Mouse (Mus musculus) cerebellum, adult 2 months (tissue): ENCODE measurements around the gene Catsperg2. TPM values are rescaled to one million over a fixed set of nuclear protein-coding genes. Genes with fewer than 3 reads are reported as not detected.
"Not testable (repeated sequence)": the region's sequence is repeated elsewhere in the genome, so short reads cannot be mapped to it uniquely, and the experiment has no call there.

Source experiments
- DNase-seq, 2 experiments: peaks; one replicate each; pipeline ENCODE4 v3.0.0; 2021
- H3K27ac ChIP-seq: fragments of 200-500 bp; 2 replicates; pipeline ENCODE4 v1.5.1; 2012; ENCODE audit warnings: low read length, control low read depth, inconsistent platforms; ENCODE audit not compliant: insufficient read depth
- H3K27me3 ChIP-seq: fragments of 200-500 bp; 2 replicates; pipeline ENCODE4 v1.6.1; 2012; ENCODE audit warnings: inconsistent platforms, mild to moderate bottlenecking, low read length, moderate library complexity; ENCODE audit not compliant: control insufficient read depth, insufficient read depth
- H3K4me1 ChIP-seq: fragments of 200-500 bp; 2 replicates; pipeline ENCODE4 v1.6.1; 2011; ENCODE audit warnings: low read length; ENCODE audit not compliant: control insufficient read depth, insufficient read depth
- H3K4me3 ChIP-seq: fragments of 200-500 bp; replicated peaks from 2 replicates; pipeline ENCODE3; 2011; ENCODE audit warnings: mild to moderate bottlenecking, low read depth, low read length, control low read depth; ENCODE audit not compliant: insufficient read depth
- CTCF ChIP-seq: fragments of 200-500 bp; IDR thresholded peaks from 2 replicates; pipeline ENCODE4 v1.5.1; 2011; ENCODE audit warnings: low read depth, mild to moderate bottlenecking, control low read depth, low read length, moderate library complexity, borderline replicate concordance; ENCODE audit not compliant: insufficient read depth
- POLR2A ChIP-seq: fragments of 200-500 bp; IDR thresholded peaks from 2 replicates; pipeline ENCODE4 v1.6.1; 2011; ENCODE audit warnings: low read length, control low read depth, borderline replicate concordance; ENCODE audit not compliant: insufficient read depth
- WGBS: fragments of 180-500 bp; shearing (Covaris S2); methylation state at CpG from one replicate; pipeline ENCODE4 v1.1.7; 2018; 5-methylcytosine and 5-hydroxymethylcytosine counted together
- polyA plus RNA-seq: library from polyadenylated mRNA; depleted of rRNA; stranded (reverse); fragments of >200 nt; gene quantifications from 2 replicates; pipeline ENCODE4 v1.2.3, GENCODE M21; 2012; rRNA removed

Gene Catsperg2
- polyA plus RNA-seq, result not detected in 2 replicates

DNA sequence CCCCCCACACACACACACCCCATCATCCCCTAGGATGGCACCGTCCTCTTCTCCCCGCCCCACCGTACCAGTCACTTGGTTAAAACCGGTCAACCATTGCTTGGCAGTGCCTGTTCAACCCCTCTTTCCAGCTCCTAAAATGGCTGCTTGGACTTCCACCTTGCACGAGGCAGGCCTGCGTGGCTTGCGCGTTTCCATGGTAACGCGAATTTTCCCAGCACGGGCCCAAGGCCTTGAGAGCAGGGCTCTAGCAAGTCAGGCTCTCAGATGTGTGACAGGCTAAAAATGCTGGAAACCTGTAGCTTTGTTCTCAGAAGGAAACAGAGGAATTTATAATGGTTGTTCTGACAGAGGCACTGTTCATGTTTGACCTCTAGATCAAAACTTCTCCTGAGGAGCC is at the start of gene Catsperg2:
Catsperg2 (minus strand) TSS at position 173 of the 400 bp plus-strand sequence.
- not testable (repeated sequence) for DNase-seq, H3K27me3 ChIP-seq, H3K4me1 ChIP-seq, H3K27ac ChIP-seq, H3K4me3 ChIP-seq
- 60% methylated on average over 11 of the region's 11 CpGs for WGBS

DNA sequence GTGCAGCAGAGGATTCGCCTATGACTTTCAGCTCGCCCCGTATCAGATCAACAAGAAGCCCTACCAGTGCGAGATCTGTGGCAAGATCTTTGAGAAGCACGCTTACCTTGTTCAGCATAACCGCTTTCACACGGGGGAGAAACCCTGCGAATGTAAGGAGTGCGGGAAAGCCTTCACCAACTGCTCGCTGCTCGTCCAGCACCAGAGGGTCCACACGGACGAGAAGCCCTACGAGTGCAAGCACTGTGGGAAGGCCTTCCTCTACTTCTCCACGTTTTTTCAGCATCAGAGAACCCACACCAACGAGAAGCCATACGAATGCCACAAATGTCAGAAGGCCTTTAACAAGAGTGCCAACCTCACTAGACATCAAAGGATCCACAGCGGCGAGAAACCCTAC is 49.7 kb upstream of the Catsperg2 start:
- no peak for TF ChIP-seq POLR2A
- TF ChIP-seq CTCF, result no peak
- WGBS, result 96% methylated on average over 19 of the region's 19 CpGs

DNA sequence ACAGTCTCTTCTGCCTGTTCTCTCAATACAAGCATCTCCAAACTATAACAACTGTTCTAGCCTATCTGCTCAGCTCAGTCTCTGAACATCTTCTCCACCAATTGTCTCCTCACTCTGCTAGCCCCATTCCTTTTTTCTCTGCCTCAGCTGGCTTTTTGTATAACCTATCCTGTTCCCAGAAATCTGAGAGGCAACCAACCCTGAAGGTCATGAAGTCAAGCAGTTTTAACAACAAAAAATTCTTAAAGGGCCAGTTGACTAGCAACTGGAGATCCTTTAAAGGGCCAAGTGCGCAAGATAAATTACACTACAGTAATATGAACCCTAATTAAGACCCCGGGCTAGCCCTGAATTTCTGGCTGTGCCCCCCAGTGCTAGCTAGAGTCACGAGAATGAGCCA is 47.5 kb upstream of the Catsperg2 start:
- WGBS, result 85% methylated on average over 3 of the region's 3 CpGs
- Histone ChIP-seq H3K27ac (no peak overlapping the region), H3K4me1 (no peaks in the 10 kb centered on the region), H3K27me3 (no peaks in the 10 kb centered on the region), H3K4me3 (no peak overlapping the region)
- TF ChIP-seq CTCF (no peak), POLR2A (no peak)
- DNase-seq, result no peak

More for the DNA sequence above, 49.7 kb upstream of the Catsperg2 start:
- H3K27me3 ChIP-seq, result no peaks in the 10 kb centered on the region
- no peak overlapping the region for H3K4me3 ChIP-seq
- H3K27ac ChIP-seq, result no peak overlapping the region
- DNase-seq, result no peak
- no peaks in the 10 kb centered on the region for H3K4me1 ChIP-seq

DNA sequence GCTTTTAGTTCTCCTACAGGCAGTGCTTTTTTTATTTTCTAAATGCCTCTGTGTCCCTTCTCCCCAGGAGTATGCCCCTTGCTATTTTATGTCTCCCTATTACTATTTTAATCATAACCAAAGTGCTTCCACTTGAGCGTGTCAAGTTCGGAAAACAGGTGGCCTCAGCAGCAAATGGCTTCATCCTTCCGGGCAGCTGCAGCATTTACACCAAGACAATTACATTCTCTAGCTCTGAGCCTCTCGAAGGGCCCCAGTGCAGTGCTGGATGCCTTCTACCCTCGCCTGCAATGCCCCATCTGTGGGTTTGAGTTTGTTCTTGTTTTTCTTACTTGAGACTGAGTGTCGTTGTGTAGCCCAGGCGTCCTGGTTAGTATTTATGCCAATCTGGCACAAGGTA is 46.7 kb upstream of the Catsperg2 start:
- H3K4me1 ChIP-seq, result no peaks in the 10 kb centered on the region
- H3K27me3 ChIP-seq, result no peaks in the 10 kb centered on the region
- 90% methylated on average over 7 of the region's 7 CpGs for WGBS
- DNase-seq, result no peak
- no peak overlapping the region for H3K4me3 ChIP-seq
- TF ChIP-seq POLR2A (no peak), CTCF (no peak)
- H3K27ac ChIP-seq, result no peak overlapping the region

DNA sequence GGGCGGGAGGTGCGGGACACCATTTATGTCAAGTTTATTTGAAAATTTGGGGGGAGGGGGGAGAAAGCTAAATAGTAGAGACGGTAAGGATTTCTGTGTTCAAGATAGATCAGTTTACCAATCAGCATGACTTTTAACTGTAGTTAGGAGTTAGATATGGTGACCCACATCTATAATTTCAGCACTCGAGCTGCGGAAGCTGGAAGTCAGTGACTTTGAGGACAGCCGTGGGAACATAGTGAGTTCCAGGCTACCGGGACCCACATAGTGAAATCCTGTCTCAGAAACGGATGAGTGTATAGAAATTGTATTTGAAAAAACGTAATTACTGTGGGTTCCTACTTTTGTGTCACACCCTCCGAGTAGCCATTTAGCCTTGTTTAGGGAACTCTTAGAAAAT is 42.1 kb upstream of the Catsperg2 start:
- no peak for TF ChIP-seq CTCF
- no peak for TF ChIP-seq POLR2A
- no peak for DNase-seq
- Histone ChIP-seq H3K4me3 (peak overlapping the region; percentile 70), H3K4me1 (peaks cover 4% of the 10 kb centered on the region; the same call in 1 of the 2 replicates), H3K27ac (no peak overlapping the region), H3K27me3 (no peaks in the 10 kb centered on the region)
- 5% methylated on average over 10 of the region's 10 CpGs for WGBS

DNA sequence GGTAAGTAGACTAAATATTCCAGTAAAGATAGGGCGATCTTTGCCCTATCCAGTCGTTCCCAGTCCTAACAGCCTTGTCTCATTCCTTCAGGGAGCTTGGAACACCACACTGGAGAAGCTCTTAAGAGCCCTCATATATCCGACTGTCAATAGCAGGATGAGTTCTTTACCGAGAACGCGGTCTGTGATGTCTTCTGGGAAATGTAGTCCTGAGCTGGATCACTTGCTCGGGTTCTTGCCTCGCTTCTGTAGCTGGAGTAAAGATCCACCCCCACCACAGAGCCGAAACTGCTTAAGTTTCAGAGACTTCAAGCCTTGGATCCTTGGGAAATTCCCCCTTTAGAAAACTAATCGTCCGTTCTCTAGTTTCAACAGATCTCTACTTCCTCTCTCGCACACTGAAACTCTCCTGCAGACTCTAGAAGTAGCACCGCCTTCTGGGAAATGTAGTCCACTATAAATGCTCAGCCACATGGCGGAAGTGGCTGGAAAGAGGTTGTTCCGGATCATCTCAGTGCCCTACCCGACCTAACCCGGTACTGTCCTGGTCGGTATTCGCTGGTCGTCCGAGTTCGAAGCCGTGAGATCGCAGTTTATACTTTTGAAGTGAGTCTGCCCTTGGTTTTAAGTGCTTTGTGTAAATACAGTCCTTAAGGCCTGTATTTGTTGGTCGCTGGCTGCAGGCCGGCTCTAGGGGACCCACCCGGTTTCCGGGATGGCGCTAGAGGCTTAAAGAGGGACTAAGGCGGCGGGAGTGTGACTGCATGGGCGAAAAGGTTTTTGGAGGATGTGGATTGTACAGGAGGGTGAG is 41.5 kb upstream of the Catsperg2 start, which contains the start of gene Zfp84:
Zfp84 (plus strand) TSS at position 463 of the 811 bp plus-strand sequence.
- Histone ChIP-seq H3K4me1 (peaks cover 4% of the 10 kb centered on the region; the same call in 1 of the 2 replicates), H3K27ac (peak within 1 kb of the TSS; percentile 45; the same call in 1 of the 2 replicates), H3K27me3 (no peaks in the 10 kb centered on the region), H3K4me3 (peak within 1 kb of the TSS; percentile 70)
- peak; percentile 89 to 93 for DNase-seq
- 0% methylated on average over 32 of the region's 32 CpGs for WGBS
- no peak for TF ChIP-seq CTCF
- 0 out of 2 replicates have a peak, but pooled peaks have one; percentile 55 for TF ChIP-seq POLR2A

DNA sequence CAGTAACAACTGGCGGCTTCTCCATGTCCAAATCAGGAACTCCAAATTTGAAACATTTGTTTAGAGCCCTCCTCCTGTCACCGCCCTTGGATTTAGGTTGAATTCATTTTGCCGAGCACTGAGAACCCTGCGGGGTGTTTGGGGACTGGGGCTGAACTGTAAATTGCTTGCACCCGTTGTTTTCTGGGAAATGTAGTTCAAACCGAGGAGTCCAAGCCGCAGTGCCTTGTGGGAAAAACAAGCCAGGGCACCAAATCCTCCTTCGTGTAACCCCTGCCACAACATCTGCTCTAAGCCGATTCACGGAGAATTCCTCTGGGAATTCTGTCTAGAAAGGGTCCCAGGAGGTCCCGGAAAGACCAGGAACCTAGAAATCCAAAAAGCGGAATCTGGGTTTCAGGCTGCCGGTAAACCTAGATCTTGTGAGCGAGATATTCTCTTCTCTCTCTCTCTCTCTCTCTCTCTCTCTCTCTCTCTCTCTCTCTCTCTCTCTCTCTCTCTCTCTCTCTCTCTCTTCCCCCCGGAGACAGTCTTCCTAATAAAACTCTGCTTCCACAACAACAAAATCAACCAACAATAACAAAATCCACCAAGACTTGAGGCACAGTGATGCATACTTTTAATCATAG is 40.3 kb upstream of the Catsperg2 start:
- Histone ChIP-seq H3K4me3 (peak overlapping the region; percentile 58), H3K4me1 (peaks cover 4% of the 10 kb centered on the region; the same call in 1 of the 2 replicates), H3K27ac (peak overlapping the region; percentile 60), H3K27me3 (no peaks in the 10 kb centered on the region)
- WGBS, result 2% methylated on average over 14 of the region's 15 CpGs
- TF ChIP-seq CTCF (no peak), POLR2A (peak; percentile 51; the same call in 1 of the 2 replicates)
- DNase-seq, result peak; percentile 90 to 91

DNA sequence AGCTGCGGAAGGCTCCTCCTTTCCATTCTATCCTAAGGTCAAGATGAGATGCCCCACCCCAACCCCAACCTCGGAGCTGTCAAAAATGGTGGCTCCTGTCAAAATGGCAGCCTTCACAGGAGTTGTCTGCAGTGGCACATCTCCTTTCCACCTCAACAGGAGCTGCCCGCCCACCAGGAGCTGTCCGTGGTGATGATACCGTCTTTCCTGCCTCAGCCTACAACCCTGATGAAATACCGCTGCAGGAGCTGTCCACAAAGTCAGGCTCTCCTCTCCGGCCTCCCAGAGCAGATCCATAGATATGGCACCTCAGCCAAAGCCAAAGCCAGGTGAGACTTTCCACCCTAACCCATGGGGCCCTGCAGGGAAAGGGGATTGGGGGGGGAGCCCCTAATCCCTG is 37.9 kb upstream of the Catsperg2 start:
- no peak overlapping the region for H3K27ac ChIP-seq
- TF ChIP-seq POLR2A (no peak), CTCF (no peak)
- H3K4me1 ChIP-seq, result peaks cover 4% of the 10 kb centered on the region; the same call in 1 of the 2 replicates
- H3K27me3 ChIP-seq, result no peaks in the 10 kb centered on the region
- H3K4me3 ChIP-seq, result no peak overlapping the region
- WGBS, result 87% methylated on average over 7 of the region's 7 CpGs
- DNase-seq, result no peak
